Mouse (Mus musculus) left cerebral cortex, postnatal 36 days (tissue): Measurements from ENCODE around the gene Cnnm3. TPM values are rescaled to one million over a fixed set of nuclear protein-coding genes. Genes with fewer than 3 reads are reported as not detected.

Experiments
- DNase-seq, 2 experiments: peaks; one replicate each; pipeline ENCODE4 v3.0.0; 2021 to 2022; ENCODE audit warnings: low spot score in 2 of 2, mixed read lengths in 1 of 2
- intact Hi-C: fragments of 180-260 bp; cut with DNase I; formaldehyde crosslinking; loops from one replicate; pipeline ENCODE4 v1.15.1; 2025
- total RNA-seq, 2 experiments: library from RNA; stranded (reverse); gene quantifications; 2 replicates each; pipeline ENCODE4 v1.2.3; 2021

Gene Cnnm3
- total RNA-seq, 2 experiments from 2014 or later: 30.4 to 32.9 TPM

GRCm38 (mm10) chr1:36493299-36493698 is 18.4 kb upstream of the Cnnm3 start:
- DNase-seq: no peak
- intact Hi-C loops: loop anchor here (10.0 kb wide), 1 partner anchor 168 kb away; no protein-coding TSS in a partner anchor

GRCm38 (mm10) chr1:36496719-36497118 is 14.9 kb upstream of the Cnnm3 start:
- intact Hi-C loops: loop anchor here (10.0 kb wide), 1 partner anchor 172 kb away; no protein-coding TSS in a partner anchor
- DNase-seq: no peak

- intact Hi-C loops: loop anchor here (10.0 kb wide), 1 partner anchor 173 kb away; no protein-coding TSS in a partner anchor
- DNase-seq: no peak
Measured at GRCm38 (mm10) chr1:36497312-36497711, 14.4 kb upstream of the Cnnm3 start.

GRCm38 (mm10) chr1:36501261-36501660 is 10.4 kb upstream of the Cnnm3 start:
- peak; percentile 55 to 66 for DNase-seq
- intact Hi-C loops: no loop called here

GRCm38 (mm10) chr1:36508238-36508637 is 3.4 kb upstream of the Cnnm3 start:
- no peak for DNase-seq
- intact Hi-C loops: no loop called here

GRCm38 (mm10) chr1:36512089-36512965 is 660 bp downstream of the Cnnm3 start:
- peak; percentile 61 to 81 for DNase-seq
- intact Hi-C loops: loop anchor here (5.0 kb wide), 2 partner anchors 65 to 145 kb away; partner anchors contain the start of genes Kansl3 and Lman2l

GRCm38 (mm10) chr1:36512966-36513280 is 1.3 kb downstream of the Cnnm3 start:
- intact Hi-C loops: loop anchor here (5.0 kb wide), 2 partner anchors 66 to 146 kb away; partner anchors contain the start of genes Kansl3 and Lman2l
- peak in 1 of 2 experiments; percentile 42 for DNase-seq

- DNase-seq: no peak
- intact Hi-C loops: loop anchor here (5.0 kb wide), 2 partner anchors 66 to 146 kb away; partner anchors contain the start of genes Kansl3 and Lman2l
Measured at GRCm38 (mm10) chr1:36513310-36513709, 1.6 kb downstream of the Cnnm3 start.

GRCm38 (mm10) chr1:36513718-36514117 is 2.1 kb downstream of the Cnnm3 start:
- intact Hi-C loops: loop anchor here (5.0 kb wide), 2 partner anchors 66 to 146 kb away; partner anchors contain the start of genes Kansl3 and Lman2l

GRCm38 (mm10) chr1:36518259-36518658 is 6.6 kb downstream of the Cnnm3 start:
- DNase-seq: no peak
- intact Hi-C loops: no loop called here

More at GRCm38 (mm10) chr1:36513718-36514117, 2.1 kb downstream of the Cnnm3 start:
- no peak for DNase-seq

GRCm38 (mm10) chr1:36519626-36520025 is 8.0 kb downstream of the Cnnm3 start:
- intact Hi-C loops: no loop called here
- no peak for DNase-seq

GRCm38 (mm10) chr1:36522210-36522609 is 10.5 kb downstream of the Cnnm3 start:
- no peak for DNase-seq
- intact Hi-C loops: no loop called here

- intact Hi-C loops: no loop called here
- no peak for DNase-seq
Measured at GRCm38 (mm10) chr1:36523332-36524013, 11.8 kb downstream of the Cnnm3 start.

- DNase-seq: no peak
- intact Hi-C loops: no loop called here
Measured at GRCm38 (mm10) chr1:36524058-36524457, 12.4 kb downstream of the Cnnm3 start.

- DNase-seq: no peak
- intact Hi-C loops: no loop called here
Measured at GRCm38 (mm10) chr1:36525774-36526173, 14.1 kb downstream of the Cnnm3 start.

- intact Hi-C loops: no loop called here
- no peak for DNase-seq
Measured at GRCm38 (mm10) chr1:36526903-36527302, 15.2 kb downstream of the Cnnm3 start.

GRCm38 (mm10) chr1:36528351-36528750 is 16.7 kb downstream of the Cnnm3 start:
- intact Hi-C loops: no loop called here
- no peak for DNase-seq

GRCm38 (mm10) chr1:36529274-36529673 is 17.6 kb downstream of the Cnnm3 start:
- DNase-seq: no peak
- intact Hi-C loops: no loop called here

GRCm38 (mm10) chr1:36529875-36530274 is 18.2 kb downstream of the Cnnm3 start:
- intact Hi-C loops: no loop called here
- DNase-seq: no peak

- intact Hi-C loops: no loop called here
- no peak for DNase-seq
Measured at GRCm38 (mm10) chr1:36530485-36530884, 18.8 kb downstream of the Cnnm3 start.
